Mouse (Mus musculus): ENCODE data around the gene Slc16a12. TPM values are rescaled to one million over a fixed set of nuclear protein-coding genes. Genes with fewer than 3 reads are reported as not detected.

Gene Slc16a12
- 0.66 and 0.79 TPM in 2 replicates for polyA plus RNA-seq (2016; fragmentation: Nextera tagmentation; extraction: Ambion mirVana)

DNA sequence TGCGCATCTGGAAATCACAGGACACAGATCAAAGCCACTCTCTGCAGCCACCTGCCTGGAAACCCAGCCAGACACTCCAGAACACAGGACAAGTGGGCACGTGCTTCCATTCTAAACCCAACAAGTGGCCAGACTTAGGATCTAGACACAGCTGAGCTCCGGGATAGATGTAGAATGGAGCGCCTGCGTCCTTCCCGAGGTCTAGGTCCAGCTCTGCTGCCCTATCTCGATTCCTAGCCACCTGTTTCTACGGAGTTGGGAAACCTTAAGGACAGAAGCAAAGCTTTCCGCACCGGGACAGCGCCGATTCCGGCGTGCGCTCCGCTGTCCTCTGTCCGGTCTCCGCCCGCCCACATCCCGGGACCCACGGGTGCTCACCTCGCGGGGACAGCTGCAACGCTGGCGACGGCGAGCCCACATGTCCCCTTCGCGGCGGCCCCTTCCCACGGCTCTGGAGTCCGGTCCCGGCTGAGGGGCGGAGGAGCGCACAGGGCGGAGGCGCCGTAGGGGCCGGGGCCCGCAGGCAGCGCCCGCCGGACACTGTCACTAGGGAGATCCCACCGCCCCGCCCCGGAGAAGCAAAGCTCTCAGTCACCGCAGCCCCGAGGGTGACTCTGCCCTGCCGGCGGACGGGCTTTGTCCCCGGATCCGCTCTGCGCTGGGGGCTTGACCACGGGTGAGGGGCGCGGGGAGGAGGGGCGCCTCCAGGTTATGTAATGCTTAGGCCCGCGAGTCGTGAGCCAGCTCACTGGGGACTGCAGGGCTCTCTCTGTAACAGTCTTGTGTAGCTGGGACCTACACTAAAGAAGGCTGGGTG, at the start of gene Slc16a12:
TSS of gene Slc16a12 (minus strand) at position 602 of the 817 bp plus-strand sequence.
- no peaks in the 10 kb centered on the region for H3K36me3 ChIP-seq
- WGBS: under 1% methylated on average over 61 of the region's 61 CpGs
- H3K27ac ChIP-seq: peak within 1 kb of the TSS; percentile 45; the same call in 1 of the 2 replicates
- H3K27me3 ChIP-seq: peaks cover 23% of the 10 kb centered on the region
- peaks cover 16% of the 10 kb centered on the region for H3K4me1 ChIP-seq (replicated peaks)
- peak within 1 kb of the TSS; percentile 68 for H3K4me3 ChIP-seq (replicated peaks)
- H3K4me2 ChIP-seq: peak within 1 kb of the TSS; percentile 99
- peak within 1 kb of the TSS; percentile 60 for H3K9ac ChIP-seq (replicated peaks)
- ATAC-seq (ENCODE audit: insufficient number of reproducible peaks, insufficient read depth, low FRiP score, low TSS enrichment, low read depth): peak; percentile 72
- no peaks in the 10 kb centered on the region for H3K9me3 ChIP-seq

- H3K4me3 ChIP-seq (replicated peaks): no peak overlapping the region
- no peaks in the 10 kb centered on the region for H3K4me1 ChIP-seq (replicated peaks)
- no peaks in the 10 kb centered on the region for H3K27me3 ChIP-seq
- no peak overlapping the region for H3K4me2 ChIP-seq
- ATAC-seq (ENCODE audit: insufficient number of reproducible peaks, insufficient read depth, low FRiP score, low TSS enrichment, low read depth): no peak
- WGBS: 82% methylated on average over 4 of the region's 4 CpGs
- no peaks in the 10 kb centered on the region for H3K36me3 ChIP-seq
- no peaks in the 10 kb centered on the region for H3K9me3 ChIP-seq
- no peak overlapping the region for H3K27ac ChIP-seq
- no peak overlapping the region for H3K9ac ChIP-seq (replicated peaks)
Observed at GRCm38 (mm10) chr19:34796396-34796795, 49.3 kb upstream of the Slc16a12 start.

DNA sequence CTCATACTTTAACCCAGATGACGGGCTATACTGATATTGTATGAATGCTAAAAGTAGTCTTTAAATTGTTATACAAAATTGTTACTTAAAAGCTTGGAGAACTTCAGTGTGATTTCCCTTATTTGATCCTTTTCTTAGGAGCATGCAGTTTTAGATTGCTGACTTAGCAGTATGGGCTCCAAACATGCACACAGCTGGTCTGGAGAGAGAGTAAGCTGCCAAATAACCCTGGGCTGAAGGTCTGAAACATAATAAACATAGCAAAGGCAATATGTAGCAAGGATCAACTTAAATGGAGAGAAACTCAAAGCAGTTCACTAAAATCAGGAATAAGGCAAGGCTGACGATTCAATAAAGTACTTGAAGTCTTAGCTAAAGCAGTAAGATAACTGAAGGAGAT, 35.4 kb upstream of the Slc16a12 start:
- H3K9ac ChIP-seq (replicated peaks): no peak overlapping the region
- ATAC-seq (ENCODE audit: insufficient number of reproducible peaks, insufficient read depth, low FRiP score, low TSS enrichment, low read depth): no peak
- H3K27ac ChIP-seq: no peak overlapping the region
- 88% methylated on average over 2 of the region's 2 CpGs for WGBS
- H3K4me1 ChIP-seq (replicated peaks): no peaks in the 10 kb centered on the region
- H3K36me3 ChIP-seq: no peaks in the 10 kb centered on the region
- no peak overlapping the region for H3K4me3 ChIP-seq (replicated peaks)
- H3K9me3 ChIP-seq: no peaks in the 10 kb centered on the region
- H3K27me3 ChIP-seq: no peaks in the 10 kb centered on the region
- H3K4me2 ChIP-seq: no peak overlapping the region

- Histone ChIP-seq H3K4me2 (no peak overlapping the region), H3K9me3 (no peaks in the 10 kb centered on the region), H3K4me3 (replicated peaks) (no peak overlapping the region), H3K27me3 (no peaks in the 10 kb centered on the region), H3K27ac (no peak overlapping the region), H3K36me3 (no peaks in the 10 kb centered on the region), H3K4me1 (replicated peaks) (no peaks in the 10 kb centered on the region), H3K9ac (replicated peaks) (no peak overlapping the region)
- ATAC-seq (ENCODE audit: insufficient number of reproducible peaks, insufficient read depth, low FRiP score, low TSS enrichment, low read depth): no peak
- WGBS: 71% methylated on average over 1 of the region's 1 CpGs
Observed at GRCm38 (mm10) chr19:34778993-34779392, 31.9 kb upstream of the Slc16a12 start.

GRCm38 (mm10) chr19:34778098-34778497, 31.0 kb upstream of the Slc16a12 start:
- no peak overlapping the region for H3K4me2 ChIP-seq
- no peaks in the 10 kb centered on the region for H3K4me1 ChIP-seq (replicated peaks)
- H3K4me3 ChIP-seq (replicated peaks): no peak overlapping the region
- H3K27me3 ChIP-seq: no peaks in the 10 kb centered on the region
- no peaks in the 10 kb centered on the region for H3K36me3 ChIP-seq
- no peak for ATAC-seq (ENCODE audit: insufficient number of reproducible peaks, insufficient read depth, low FRiP score, low TSS enrichment, low read depth)
- H3K9me3 ChIP-seq: no peaks in the 10 kb centered on the region
- H3K9ac ChIP-seq (replicated peaks): no peak overlapping the region
- H3K27ac ChIP-seq: no peak overlapping the region

DNA sequence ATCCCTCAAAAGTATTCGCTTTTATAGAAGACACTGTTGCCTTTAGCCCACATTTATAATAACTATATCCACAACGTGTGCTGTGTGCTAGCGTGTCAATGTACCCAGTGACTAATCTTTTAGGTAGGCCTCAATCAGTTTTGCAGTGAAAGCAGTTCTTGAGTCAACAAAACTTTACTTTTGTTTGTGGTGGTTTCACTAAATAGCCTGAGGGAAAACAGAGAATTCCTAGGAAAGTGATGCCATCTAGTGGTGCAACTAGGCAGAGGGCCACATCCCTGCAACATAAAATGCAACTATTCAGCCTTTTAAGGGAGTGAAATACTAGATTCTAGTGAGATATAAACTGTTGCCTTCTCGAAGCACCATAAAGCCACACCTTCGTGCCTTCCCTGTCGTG, 25.7 kb upstream of the Slc16a12 start:
- no peak overlapping the region for H3K9ac ChIP-seq (replicated peaks)
- H3K36me3 ChIP-seq: no peaks in the 10 kb centered on the region
- H3K27me3 ChIP-seq: no peaks in the 10 kb centered on the region
- no peaks in the 10 kb centered on the region for H3K4me1 ChIP-seq (replicated peaks)
- no peak overlapping the region for H3K27ac ChIP-seq
- ATAC-seq (ENCODE audit: insufficient number of reproducible peaks, insufficient read depth, low FRiP score, low TSS enrichment, low read depth): no peak
- H3K4me3 ChIP-seq (replicated peaks): no peak overlapping the region
- WGBS: 21% methylated on average over 6 of the region's 6 CpGs
- no peaks in the 10 kb centered on the region for H3K9me3 ChIP-seq
- no peak overlapping the region for H3K4me2 ChIP-seq

DNA sequence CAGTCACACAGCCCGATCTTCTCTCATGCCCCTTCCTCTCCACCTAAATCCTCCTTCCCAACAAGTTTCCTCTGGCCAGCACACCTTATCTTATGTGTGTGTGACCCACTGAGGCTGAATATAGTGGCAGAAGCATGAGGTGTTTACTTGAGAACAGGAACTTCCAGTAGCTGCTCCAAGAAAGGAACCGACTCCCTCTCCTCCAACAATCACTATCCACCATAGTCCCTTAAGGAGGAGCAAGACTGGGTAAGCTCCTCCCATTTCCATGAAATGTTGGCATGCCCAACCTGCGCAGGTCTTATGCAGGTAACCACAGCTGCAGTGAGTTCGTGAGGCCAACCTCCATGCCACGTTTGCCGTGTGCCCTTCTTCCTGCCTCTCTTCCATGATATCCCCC, 23.7 kb upstream of the Slc16a12 start:
- H3K27ac ChIP-seq: no peak overlapping the region
- ATAC-seq (ENCODE audit: insufficient number of reproducible peaks, insufficient read depth, low FRiP score, low TSS enrichment, low read depth): no peak
- no peaks in the 10 kb centered on the region for H3K4me1 ChIP-seq (replicated peaks)
- H3K9ac ChIP-seq (replicated peaks): no peak overlapping the region
- 86% methylated on average over 6 of the region's 6 CpGs for WGBS
- H3K27me3 ChIP-seq: no peaks in the 10 kb centered on the region
- no peaks in the 10 kb centered on the region for H3K9me3 ChIP-seq
- no peaks in the 10 kb centered on the region for H3K36me3 ChIP-seq
- no peak overlapping the region for H3K4me2 ChIP-seq
- no peak overlapping the region for H3K4me3 ChIP-seq (replicated peaks)

GRCm38 (mm10) chr19:34758754-34759153, 11.7 kb upstream of the Slc16a12 start:
- Histone ChIP-seq H3K36me3 (no peaks in the 10 kb centered on the region), H3K27ac (no peak overlapping the region), H3K4me3 (replicated peaks) (no peak overlapping the region), H3K9me3 (peaks cover 6% of the 10 kb centered on the region; the same call in 1 of the 2 replicates), H3K4me2 (no peak overlapping the region), H3K4me1 (replicated peaks) (no peaks in the 10 kb centered on the region), H3K9ac (replicated peaks) (no peak overlapping the region), H3K27me3 (no peaks in the 10 kb centered on the region)
- 95% methylated on average over 1 of the region's 1 CpGs for WGBS
- no peak for ATAC-seq (ENCODE audit: insufficient number of reproducible peaks, insufficient read depth, low FRiP score, low TSS enrichment, low read depth)

GRCm38 (mm10) chr19:34756561-34757240, 9.6 kb upstream of the Slc16a12 start:
- no peaks in the 10 kb centered on the region for H3K27me3 ChIP-seq
- peaks cover 6% of the 10 kb centered on the region; the same call in 1 of the 2 replicates for H3K9me3 ChIP-seq
- H3K4me3 ChIP-seq (replicated peaks): no peak overlapping the region
- H3K4me1 ChIP-seq (replicated peaks): no peaks in the 10 kb centered on the region
- no peak for ATAC-seq (ENCODE audit: insufficient number of reproducible peaks, insufficient read depth, low FRiP score, low TSS enrichment, low read depth)
- no peak overlapping the region for H3K9ac ChIP-seq (replicated peaks)
- H3K4me2 ChIP-seq: no peak overlapping the region
- WGBS: 88% methylated on average over 7 of the region's 7 CpGs
- H3K27ac ChIP-seq: no peak overlapping the region
- no peaks in the 10 kb centered on the region for H3K36me3 ChIP-seq

DNA sequence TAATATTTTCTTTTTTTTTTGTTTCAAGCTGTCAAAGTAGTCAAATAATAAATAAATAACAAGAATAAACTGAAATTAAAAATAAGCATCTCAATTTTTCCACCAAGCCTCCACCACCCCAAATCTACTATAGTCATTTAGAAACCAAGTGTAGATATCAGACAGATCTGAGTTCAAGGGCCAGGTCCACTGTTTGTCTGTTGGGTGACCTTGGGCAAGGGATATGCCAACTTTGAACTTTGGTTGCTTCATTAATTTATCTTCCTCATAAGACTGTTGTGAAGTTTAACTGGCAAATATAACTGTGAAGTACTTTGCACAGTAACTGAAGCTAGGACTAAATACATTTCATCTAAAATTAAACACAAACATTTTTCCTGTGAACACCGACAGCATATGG, 8.6 kb upstream of the Slc16a12 start:
- WGBS: 93% methylated on average over 1 of the region's 1 CpGs
- peaks cover 6% of the 10 kb centered on the region; the same call in 1 of the 2 replicates for H3K9me3 ChIP-seq
- H3K4me1 ChIP-seq (replicated peaks): no peaks in the 10 kb centered on the region
- no peak for ATAC-seq (ENCODE audit: insufficient number of reproducible peaks, insufficient read depth, low FRiP score, low TSS enrichment, low read depth)
- no peak overlapping the region for H3K27ac ChIP-seq
- no peak overlapping the region for H3K4me2 ChIP-seq
- H3K9ac ChIP-seq (replicated peaks): no peak overlapping the region
- H3K27me3 ChIP-seq: no peaks in the 10 kb centered on the region
- no peaks in the 10 kb centered on the region for H3K36me3 ChIP-seq
- H3K4me3 ChIP-seq (replicated peaks): no peak overlapping the region

GRCm38 (mm10) chr19:34753243-34753642, 6.2 kb upstream of the Slc16a12 start:
- H3K4me2 ChIP-seq: no peak overlapping the region
- no peak overlapping the region for H3K9ac ChIP-seq (replicated peaks)
- H3K9me3 ChIP-seq: peaks cover 6% of the 10 kb centered on the region; the same call in 1 of the 2 replicates
- 36% methylated on average over 5 of the region's 5 CpGs for WGBS
- H3K4me3 ChIP-seq (replicated peaks): no peak overlapping the region
- no peak overlapping the region for H3K27ac ChIP-seq
- no peaks in the 10 kb centered on the region for H3K27me3 ChIP-seq
- no peak for ATAC-seq (ENCODE audit: insufficient number of reproducible peaks, insufficient read depth, low FRiP score, low TSS enrichment, low read depth)
- no peaks in the 10 kb centered on the region for H3K36me3 ChIP-seq
- H3K4me1 ChIP-seq (replicated peaks): no peaks in the 10 kb centered on the region

All from limb, embryonic 12.5 days (tissue).